Mouse (Mus musculus) lung, adult 2 months (tissue): Measurements from ENCODE around the gene AU022751. TPM values are rescaled to one million over a fixed set of nuclear protein-coding genes. Genes with fewer than 3 reads are reported as not detected.
"Not testable (repeated sequence)": the region's sequence is repeated elsewhere in the genome, so short reads cannot be mapped to it uniquely, and the experiment has no call there.

ENCODE experiments used
- DNase-seq: peaks from one replicate; pipeline ENCODE4 v3.0.0; 2022
- H3K4me1 ChIP-seq: fragments of 200-500 bp; 2 replicates; pipeline ENCODE4 v1.6.1; 2011; ENCODE audit warnings: low read length; ENCODE audit not compliant: control insufficient read depth, insufficient read depth
- H3K4me3 ChIP-seq: fragments of 200-500 bp; replicated peaks from 2 replicates; pipeline ENCODE3; 2011; ENCODE audit warnings: low read depth, mild to moderate bottlenecking, control low read depth, low read length; ENCODE audit errors: extremely low read depth
- CTCF ChIP-seq: fragments of 200-500 bp; IDR thresholded peaks from 2 replicates; pipeline ENCODE4 v1.5.1; 2011; ENCODE audit warnings: mild to moderate bottlenecking, low read length, control low read depth; ENCODE audit not compliant: insufficient read depth
- POLR2A ChIP-seq: fragments of 200-500 bp; IDR thresholded peaks from 2 replicates; pipeline ENCODE4 v1.6.1; 2011; ENCODE audit warnings: low read depth, mild to moderate bottlenecking, control low read depth, low read length, borderline replicate concordance; ENCODE audit errors: extremely low read depth
- WGBS: fragments of 180-500 bp; shearing (Covaris S2); methylation state at CpG from one replicate; pipeline ENCODE4 v1.1.7; 2018; 5-methylcytosine and 5-hydroxymethylcytosine counted together
- polyA plus RNA-seq: library from polyadenylated mRNA; depleted of rRNA; stranded (reverse); fragments of >200 nt; gene quantifications from 2 replicates; pipeline ENCODE4 v1.2.3, GENCODE M21; 2012; rRNA removed

Gene AU022751
- polyA plus RNA-seq = not detected in 2 replicates

DNA sequence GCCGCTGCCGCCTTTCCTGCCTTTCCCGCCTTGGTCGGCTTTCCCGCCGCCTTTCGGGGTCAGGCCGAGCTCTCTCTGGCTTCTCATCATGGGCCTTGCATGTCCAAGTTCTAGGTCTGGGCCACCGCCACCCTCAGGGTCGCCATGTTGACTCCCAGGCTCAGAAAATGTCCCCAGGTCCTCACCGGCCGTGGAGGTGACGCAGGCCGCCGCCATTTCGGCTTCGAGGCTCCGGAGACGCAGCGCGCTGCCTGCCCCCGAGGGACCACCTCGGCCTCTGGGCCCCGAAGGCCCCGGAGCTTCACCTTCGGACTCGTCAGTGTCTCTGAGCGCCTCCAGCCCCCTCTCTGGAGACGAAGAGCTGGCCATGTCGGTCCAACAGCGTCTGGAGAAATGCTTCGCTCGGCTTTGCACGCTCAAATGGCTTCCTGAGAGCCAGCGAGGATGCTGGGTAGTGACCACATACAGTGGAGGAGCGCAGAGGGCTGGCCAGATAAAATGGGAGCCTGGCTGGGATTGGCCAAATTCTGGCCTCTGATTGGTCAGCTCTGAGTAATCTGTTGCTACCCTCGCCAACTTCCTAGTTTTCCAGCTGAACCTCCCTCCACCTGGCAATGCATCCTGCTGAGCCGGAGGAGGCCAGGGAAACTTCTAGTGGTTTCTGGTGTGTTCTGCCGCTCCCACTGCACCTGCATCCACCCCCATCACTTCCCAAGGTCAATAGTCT, at the start of gene AU022751:
Gene AU022751, minus strand, starts transcription at position 466 of the 727 bp plus-strand sequence.
- WGBS = 90% methylated on average over 39 of the region's 39 CpGs

DNA sequence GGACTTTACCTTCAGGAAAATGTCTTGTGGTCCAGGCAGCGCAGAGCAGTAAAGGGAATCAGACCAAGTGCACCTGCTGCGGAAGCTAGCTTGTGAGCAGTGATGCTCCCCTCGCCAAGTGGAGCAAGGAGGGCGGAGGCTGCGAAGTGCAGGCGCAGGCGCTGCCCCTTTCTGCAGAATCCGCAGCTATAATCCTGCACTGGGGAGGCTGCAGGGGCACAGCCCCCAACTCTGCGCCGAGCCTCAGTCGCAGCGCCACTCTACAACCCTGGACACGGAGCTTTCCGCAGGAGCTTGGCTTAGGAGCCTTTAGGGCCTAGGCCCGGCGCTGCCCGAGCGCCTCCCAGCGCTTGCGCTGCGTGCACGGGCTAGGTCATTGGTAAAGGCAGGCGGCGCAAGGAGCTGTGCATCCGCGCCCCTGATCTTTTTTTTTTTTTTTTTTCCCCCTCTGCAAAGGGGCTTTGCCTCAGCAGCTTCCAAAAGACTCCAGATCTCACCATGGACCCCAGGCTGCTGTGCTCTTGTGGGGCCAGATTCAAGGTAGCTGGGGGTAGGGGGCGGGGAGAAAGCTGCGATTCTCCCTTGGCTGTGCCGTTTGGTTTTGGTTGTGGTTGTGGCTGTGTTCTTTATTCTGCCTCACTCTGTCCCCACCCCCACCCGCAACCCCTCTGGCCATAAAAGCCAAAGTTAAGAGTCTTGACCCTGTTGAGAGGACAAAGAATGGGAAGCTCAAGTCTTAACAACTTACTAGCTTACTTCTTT, 9.0 kb upstream of the AU022751 start:
- TF ChIP-seq CTCF (no peak), POLR2A (no peak)
- WGBS = 18% methylated on average over 30 of the region's 30 CpGs
- no peak overlapping the region for H3K4me3 ChIP-seq
- no peaks in the 10 kb centered on the region for H3K4me1 ChIP-seq
- DNase-seq = no peak

More for the DNA sequence above, at the start of gene AU022751:
- Histone ChIP-seq H3K4me3 (no peak within 1 kb of the TSS), H3K4me1 (no peaks in the 10 kb centered on the region)
- DNase-seq = no peak
- TF ChIP-seq CTCF (no peak), POLR2A (no peak)

DNA sequence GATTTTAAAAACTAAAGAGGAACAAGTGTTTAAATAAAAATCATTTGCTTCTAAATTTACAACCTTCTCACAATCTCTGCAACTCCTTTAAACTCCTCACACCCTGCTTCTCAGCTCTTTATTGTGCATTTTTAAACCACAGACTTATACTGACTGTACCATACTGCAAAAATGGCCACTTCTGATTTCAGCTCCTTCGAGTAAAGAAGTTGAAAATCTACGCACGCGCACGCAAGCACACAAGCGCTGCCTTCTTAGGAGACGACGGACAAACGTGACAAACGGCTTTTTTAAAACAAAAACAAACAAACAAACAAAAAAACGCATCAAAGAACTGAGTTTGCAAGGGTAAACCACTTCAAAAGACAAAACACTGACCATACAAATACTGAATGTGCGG, 8.3 kb upstream of the AU022751 start:
- 32% methylated on average over 12 of the region's 12 CpGs for WGBS
- Histone ChIP-seq H3K4me3 (no peak overlapping the region), H3K4me1 (no peaks in the 10 kb centered on the region)
- no peak for TF ChIP-seq POLR2A
- TF ChIP-seq CTCF = no peak
- no peak for DNase-seq

DNA sequence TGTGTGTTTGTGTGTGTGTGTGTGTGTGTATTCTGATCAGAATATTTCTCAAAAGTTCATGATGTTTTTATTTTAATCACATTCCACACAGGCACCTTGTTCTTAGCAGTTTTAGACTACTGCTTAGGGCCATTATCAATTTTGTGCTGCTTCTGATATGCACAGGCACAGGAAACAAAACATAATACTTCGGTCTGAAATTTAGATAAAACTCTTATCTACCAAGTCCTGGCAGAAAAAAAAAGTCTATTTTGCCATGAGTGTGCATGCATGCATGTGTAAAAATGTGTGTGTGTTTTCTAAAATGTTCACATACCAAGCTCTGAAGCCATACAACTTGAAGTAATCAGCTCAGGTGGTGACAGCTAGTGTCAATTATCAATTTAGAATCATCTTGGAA, 21.7 kb downstream of the AU022751 start:
- 54% methylated on average over 1 of the region's 1 CpGs for WGBS
- DNase-seq = no peak
- TF ChIP-seq POLR2A (no peak), CTCF (no peak)

DNA sequence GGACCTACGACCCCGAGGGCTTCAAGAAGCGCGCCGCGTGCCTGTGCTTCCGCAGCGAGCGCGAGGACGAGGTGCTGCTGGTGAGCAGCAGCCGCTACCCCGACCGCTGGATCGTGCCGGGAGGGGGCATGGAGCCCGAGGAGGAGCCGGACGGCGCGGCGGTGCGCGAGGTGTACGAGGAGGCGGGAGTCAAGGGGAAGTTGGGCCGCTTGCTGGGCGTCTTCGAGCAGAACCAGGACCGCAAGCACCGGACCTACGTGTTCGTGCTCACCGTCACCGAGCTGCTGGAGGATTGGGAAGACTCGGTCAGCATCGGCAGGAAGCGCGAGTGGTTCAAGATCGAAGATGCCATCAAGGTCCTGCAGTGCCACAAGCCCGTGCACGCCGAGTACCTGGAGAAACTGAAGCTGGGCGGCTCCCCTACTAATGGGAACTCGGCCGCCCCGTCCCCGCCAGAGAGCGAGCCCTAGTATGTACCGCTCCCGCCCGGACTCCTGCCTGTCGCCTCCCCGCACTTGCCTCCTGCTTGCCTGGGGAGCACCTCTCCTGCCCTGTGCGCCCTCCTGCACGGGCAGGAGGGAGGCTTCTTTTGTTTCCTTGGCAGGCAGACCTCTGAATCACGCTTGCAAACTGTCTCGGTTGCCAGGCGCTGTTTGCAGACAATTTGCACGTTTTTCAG, 35.1 kb downstream of the AU022751 start:
- 22% methylated on average over 18 of the region's 60 CpGs for WGBS
- H3K4me3 ChIP-seq, H3K4me1 ChIP-seq: not testable (repeated sequence)
- peak; percentile 4 for DNase-seq

More for the DNA sequence above, 21.7 kb downstream of the AU022751 start:
- Histone ChIP-seq H3K4me3 (no peak overlapping the region), H3K4me1 (no peaks in the 10 kb centered on the region)

DNA sequence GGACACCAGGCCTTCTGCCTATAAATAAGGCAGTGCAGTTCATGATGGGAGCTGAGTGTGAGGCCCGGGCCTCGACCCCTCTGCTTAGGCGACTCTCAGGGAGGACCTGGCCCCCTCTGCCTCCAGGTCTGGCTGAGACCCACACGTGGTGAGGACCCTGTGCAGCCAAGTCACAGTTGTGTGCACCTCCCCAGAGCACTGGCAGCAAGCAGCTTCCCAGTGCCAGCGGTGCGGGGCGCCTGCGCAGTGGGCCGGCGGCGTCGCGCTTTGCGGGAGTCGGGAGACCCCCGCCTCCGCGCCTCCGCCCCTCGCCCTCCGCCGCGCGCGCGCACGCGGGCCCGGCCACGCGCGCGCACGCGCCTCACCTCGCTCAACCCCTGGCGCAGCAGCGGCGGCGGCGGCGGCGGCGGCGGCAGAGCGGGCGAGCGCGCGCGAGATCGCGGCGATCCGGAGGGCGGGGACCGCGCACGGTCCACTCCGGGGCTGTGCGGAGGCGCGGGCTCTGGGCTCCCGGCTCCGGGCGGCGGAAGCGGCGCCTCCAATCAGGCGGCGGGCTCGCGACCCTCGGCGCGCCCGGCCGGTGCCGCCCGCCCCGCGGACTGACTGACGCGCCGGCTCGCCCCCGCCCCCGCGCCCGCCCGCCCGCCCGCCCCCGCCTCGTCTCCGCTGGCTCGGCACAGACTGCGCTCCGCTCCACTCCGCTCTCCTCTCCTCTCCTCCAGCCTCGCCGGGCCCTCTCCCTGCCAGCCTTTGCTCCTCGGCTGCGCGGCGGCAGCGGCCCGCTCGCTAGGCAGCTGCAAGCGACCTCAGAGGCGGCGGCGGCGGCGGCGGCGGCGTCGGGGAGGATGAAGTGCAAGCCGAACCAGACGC, 35.9 kb downstream of the AU022751 start, which contains the start of gene Nudt11:
Gene Nudt11, plus strand, starts transcription at position 388 of the 870 bp plus-strand sequence.
- peak; percentile 2 for DNase-seq
- not testable (repeated sequence) for H3K4me3 ChIP-seq, H3K4me1 ChIP-seq
- WGBS = 37% methylated on average over 19 of the region's 121 CpGs

Other genes with a start within 250 kb of the AU022751 start
- gene Nudt11, start 36.0 kb downstream of the AU022751 start, polyA plus RNA-seq = 0.68 and 0.76 TPM in 2 replicates
- 0.44 and 0.54 TPM in 2 replicates for gene Nudt10, start 89.6 kb upstream of the AU022751 start, polyA plus RNA-seq
- 0.03 and 0.04 TPM in 2 replicates for gene Bmp15, start 237.3 kb upstream of the AU022751 start, polyA plus RNA-seq